Mouse (Mus musculus): ENCODE results near the gene Axin2. TPM values are rescaled to one million over a fixed set of nuclear protein-coding genes. Genes with fewer than 3 reads are reported as not detected.

The Axin2 gene
- polyA plus RNA-seq, 1 experiment: 16.5 TPM

GRCm38 (mm10) chr11:108900718-108901488, 19.2 kb upstream of the Axin2 start:
- Histone ChIP-seq H3K27ac (ENCODE audit: control insufficient read depth, insufficient read depth, low read length) (no peak overlapping the region), H3K4me1 (replicated peaks; ENCODE audit: control insufficient read depth, insufficient read depth, low read length) (no peaks in the 10 kb centered on the region), H3K27me3 (ENCODE audit: control insufficient read depth, insufficient read depth, low read length) (no peaks in the 10 kb centered on the region), H3K36me3 (ENCODE audit: control insufficient read depth, insufficient read depth, low read length) (no peaks in the 10 kb centered on the region), H3K4me3 (ENCODE audit: control insufficient read depth, insufficient read depth, low read length) (no peak overlapping the region)
- DNase-seq: no peak
- no peak for TF ChIP-seq CTCF (IDR thresholded peaks at IDR 0.05; ENCODE audit: borderline replicate concordance, control insufficient read depth, extremely low read depth, insufficient read depth, low read length, poor library complexity)
- no peak for TF ChIP-seq POLR2A (IDR thresholded peaks at IDR 0.05; ENCODE audit: control insufficient read depth, extremely low read depth, insufficient read depth, low read length, poor library complexity)
- WGBS: 83% methylated on average over 10 of the region's 10 CpGs

DNA sequence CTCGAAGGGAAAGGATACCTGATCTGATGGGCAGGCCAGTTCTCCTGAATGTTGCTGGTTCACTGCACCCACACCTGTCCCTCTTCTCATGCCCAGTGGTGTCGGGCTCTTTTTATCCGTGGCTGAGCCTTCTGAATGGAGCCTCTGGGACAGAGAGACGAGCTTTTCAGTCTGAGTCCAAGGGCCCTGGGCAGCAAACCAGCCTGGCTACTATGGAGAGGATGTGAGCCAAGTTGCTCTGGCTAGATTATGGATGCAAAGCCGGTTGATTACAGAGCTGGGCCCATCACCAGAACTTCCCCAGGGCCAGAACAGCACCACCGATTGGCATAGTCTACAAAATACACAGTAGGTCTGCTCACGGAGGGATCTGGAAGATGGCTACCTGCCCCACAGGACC, 18.5 kb upstream of the Axin2 start:
- TF ChIP-seq POLR2A (IDR thresholded peaks at IDR 0.05; ENCODE audit: control insufficient read depth, extremely low read depth, insufficient read depth, low read length, poor library complexity) (no peak), CTCF (IDR thresholded peaks at IDR 0.05; ENCODE audit: borderline replicate concordance, control insufficient read depth, extremely low read depth, insufficient read depth, low read length, poor library complexity) (no peak)
- no peak overlapping the region for H3K4me3 ChIP-seq (ENCODE audit: control insufficient read depth, insufficient read depth, low read length)
- H3K4me1 ChIP-seq (replicated peaks; ENCODE audit: control insufficient read depth, insufficient read depth, low read length): no peaks in the 10 kb centered on the region
- 83% methylated on average over 7 of the region's 7 CpGs for WGBS
- no peak for DNase-seq
- H3K27ac ChIP-seq (ENCODE audit: control insufficient read depth, insufficient read depth, low read length): no peak overlapping the region
- H3K27me3 ChIP-seq (ENCODE audit: control insufficient read depth, insufficient read depth, low read length): no peaks in the 10 kb centered on the region
- no peaks in the 10 kb centered on the region for H3K36me3 ChIP-seq (ENCODE audit: control insufficient read depth, insufficient read depth, low read length)

DNA sequence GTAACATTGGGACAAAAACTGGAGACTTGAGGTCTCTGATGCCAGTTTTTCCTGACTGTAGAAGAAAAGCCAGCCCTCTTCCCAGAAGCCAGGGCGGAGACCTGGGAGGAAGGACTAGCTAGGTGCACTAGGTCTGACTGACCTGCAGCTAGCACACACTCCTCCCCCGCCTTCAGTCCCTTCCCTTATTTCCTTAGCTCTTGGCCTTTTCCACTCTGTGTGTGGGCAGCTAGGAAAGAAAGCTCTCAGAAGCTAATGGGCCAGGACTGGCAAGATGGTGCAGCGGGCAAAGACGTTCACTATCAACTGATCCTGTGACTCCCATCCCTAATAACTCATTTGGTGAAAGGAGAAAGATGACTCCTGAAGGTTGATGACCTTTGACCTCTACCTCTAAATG, 17.8 kb upstream of the Axin2 start:
- H3K27me3 ChIP-seq (ENCODE audit: control insufficient read depth, insufficient read depth, low read length): no peaks in the 10 kb centered on the region
- TF ChIP-seq CTCF (IDR thresholded peaks at IDR 0.05; ENCODE audit: borderline replicate concordance, control insufficient read depth, extremely low read depth, insufficient read depth, low read length, poor library complexity) (no peak), POLR2A (IDR thresholded peaks at IDR 0.05; ENCODE audit: control insufficient read depth, extremely low read depth, insufficient read depth, low read length, poor library complexity) (no peak)
- H3K36me3 ChIP-seq (ENCODE audit: control insufficient read depth, insufficient read depth, low read length): no peaks in the 10 kb centered on the region
- H3K4me3 ChIP-seq (ENCODE audit: control insufficient read depth, insufficient read depth, low read length): no peak overlapping the region
- H3K4me1 ChIP-seq (replicated peaks; ENCODE audit: control insufficient read depth, insufficient read depth, low read length): no peaks in the 10 kb centered on the region
- no peak overlapping the region for H3K27ac ChIP-seq (ENCODE audit: control insufficient read depth, insufficient read depth, low read length)
- WGBS: 93% methylated on average over 4 of the region's 4 CpGs
- no peak for DNase-seq

GRCm38 (mm10) chr11:108906590-108907254, 13.4 kb upstream of the Axin2 start:
- 73% methylated on average over 7 of the region's 7 CpGs for WGBS
- H3K27me3 ChIP-seq (ENCODE audit: control insufficient read depth, insufficient read depth, low read length): peaks cover 3% of the 10 kb centered on the region; the same call in 1 of the 2 replicates
- DNase-seq: no peak
- TF ChIP-seq POLR2A (IDR thresholded peaks at IDR 0.05; ENCODE audit: control insufficient read depth, extremely low read depth, insufficient read depth, low read length, poor library complexity): no peak
- TF ChIP-seq CTCF (IDR thresholded peaks at IDR 0.05; ENCODE audit: borderline replicate concordance, control insufficient read depth, extremely low read depth, insufficient read depth, low read length, poor library complexity): no peak
- H3K27ac ChIP-seq (ENCODE audit: control insufficient read depth, insufficient read depth, low read length): no peak overlapping the region
- no peaks in the 10 kb centered on the region for H3K36me3 ChIP-seq (ENCODE audit: control insufficient read depth, insufficient read depth, low read length)
- no peak overlapping the region for H3K4me3 ChIP-seq (ENCODE audit: control insufficient read depth, insufficient read depth, low read length)
- peaks cover 21% of the 10 kb centered on the region for H3K4me1 ChIP-seq (replicated peaks; ENCODE audit: control insufficient read depth, insufficient read depth, low read length)

- Histone ChIP-seq H3K4me3 (ENCODE audit: control insufficient read depth, insufficient read depth, low read length) (no peak overlapping the region), H3K4me1 (replicated peaks; ENCODE audit: control insufficient read depth, insufficient read depth, low read length) (peaks cover 27% of the 10 kb centered on the region), H3K27me3 (ENCODE audit: control insufficient read depth, insufficient read depth, low read length) (peaks cover 3% of the 10 kb centered on the region; the same call in 1 of the 2 replicates), H3K27ac (ENCODE audit: control insufficient read depth, insufficient read depth, low read length) (no peak overlapping the region), H3K36me3 (ENCODE audit: control insufficient read depth, insufficient read depth, low read length) (no peaks in the 10 kb centered on the region)
- TF ChIP-seq CTCF (IDR thresholded peaks at IDR 0.05; ENCODE audit: borderline replicate concordance, control insufficient read depth, extremely low read depth, insufficient read depth, low read length, poor library complexity) (no peak), POLR2A (IDR thresholded peaks at IDR 0.05; ENCODE audit: control insufficient read depth, extremely low read depth, insufficient read depth, low read length, poor library complexity) (no peak)
- no peak for DNase-seq
- WGBS: 18% methylated on average over 24 of the region's 24 CpGs
These were observed 10.6 kb upstream of the Axin2 start for GRCm38 (mm10) chr11:108909396-108910195.

DNA sequence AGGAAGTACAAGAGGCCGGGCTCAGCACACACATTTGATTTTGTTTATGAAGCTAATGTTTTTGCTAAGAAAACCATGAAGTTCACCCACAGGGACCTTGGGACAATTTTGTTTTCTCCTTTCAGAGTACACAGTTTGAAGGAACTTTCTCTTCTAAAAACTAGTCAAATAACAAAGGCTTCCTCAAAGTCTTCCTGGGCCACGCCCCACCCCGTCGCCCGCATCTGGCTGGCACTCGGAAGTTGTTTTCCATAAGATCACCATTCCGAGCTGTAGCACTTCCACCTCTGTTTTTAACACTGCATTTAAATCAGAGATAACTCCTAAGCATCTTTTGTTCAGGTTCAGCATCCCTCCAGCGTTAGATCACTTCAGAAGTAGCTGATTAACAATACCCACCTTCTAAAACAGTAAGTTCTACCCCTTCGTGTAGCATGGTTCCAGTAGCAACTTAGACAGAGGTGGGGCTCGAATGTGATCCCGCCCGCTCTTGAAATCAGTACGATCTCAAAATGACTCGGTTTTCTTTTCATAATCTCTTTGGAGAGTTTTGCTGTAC, 9.7 kb upstream of the Axin2 start:
- 2% methylated on average over 14 of the region's 14 CpGs for WGBS
- Histone ChIP-seq H3K4me3 (ENCODE audit: control insufficient read depth, insufficient read depth, low read length) (peak overlapping the region; percentile 9; the same call in 1 of the 2 replicates), H3K4me1 (replicated peaks; ENCODE audit: control insufficient read depth, insufficient read depth, low read length) (peaks cover 27% of the 10 kb centered on the region)

More for the DNA sequence above, 9.7 kb upstream of the Axin2 start:
- DNase-seq: peak; percentile 38
- Histone ChIP-seq H3K27ac (ENCODE audit: control insufficient read depth, insufficient read depth, low read length) (peak overlapping the region; percentile 58; the same call in 1 of the 2 replicates), H3K36me3 (ENCODE audit: control insufficient read depth, insufficient read depth, low read length) (no peaks in the 10 kb centered on the region), H3K27me3 (ENCODE audit: control insufficient read depth, insufficient read depth, low read length) (peaks cover 3% of the 10 kb centered on the region; the same call in 1 of the 2 replicates)
- no peak for TF ChIP-seq POLR2A (IDR thresholded peaks at IDR 0.05; ENCODE audit: control insufficient read depth, extremely low read depth, insufficient read depth, low read length, poor library complexity)

All from thymus, adult 2 months (tissue).